Mouse (Mus musculus) liver, postnatal 0 days (tissue): ENCODE measurements around the gene Adtrp. TPM values are rescaled to one million over a fixed set of nuclear protein-coding genes. Genes with fewer than 3 reads are reported as not detected.
A peak's percentile ranks its signal among the peaks of the same experiment; 100 is the strongest.

ENCODE experiments used
- ATAC-seq: fragments of 200-750 bp; cut with Nextera tagmentation; 2 replicates; pipeline ENCODE4 v1.8.0; 2017; ENCODE audit warnings: mild to moderate bottlenecking, moderate library complexity
- DNase-seq: peaks from one replicate; pipeline ENCODE4 v3.0.0-alpha.2; 2016
- H3K27ac ChIP-seq: fragments of 300-500 bp; sonication (generic); 2 replicates; pipeline ENCODE4 v1.5.1; 2014; ENCODE audit warnings: antibody characterized with exemption, moderate library complexity, mild to moderate bottlenecking, low read depth
- H3K27me3 ChIP-seq: fragments of 300-500 bp; sonication (generic); 2 replicates; pipeline ENCODE4 v1.6.1; 2014; ENCODE audit warnings: low read length, control low read depth, mixed read lengths; ENCODE audit not compliant: insufficient read depth
- H3K36me3 ChIP-seq: fragments of 300-500 bp; sonication (generic); replicated peaks from 2 replicates; pipeline ENCODE4 v1.6.1; 2014; ENCODE audit warnings: mild to moderate bottlenecking, control low read depth, low read length, moderate library complexity, mixed read lengths; ENCODE audit not compliant: insufficient read depth
- H3K4me1 ChIP-seq: fragments of 300-500 bp; sonication (generic); 2 replicates; pipeline ENCODE4 v1.6.1; 2014; ENCODE audit warnings: antibody characterized with exemption, mild to moderate bottlenecking, control low read depth; ENCODE audit not compliant: insufficient read depth
- H3K4me2 ChIP-seq: fragments of 300-500 bp; sonication (generic); 2 replicates; pipeline ENCODE4 v1.6.1; 2014; ENCODE audit warnings: low read depth, mild to moderate bottlenecking, low read length, moderate library complexity, mixed read lengths
- H3K4me3 ChIP-seq: fragments of 300-500 bp; sonication (generic); 2 replicates; pipeline ENCODE4 v1.5.1; 2014; ENCODE audit warnings: low read depth, low read length
- H3K9ac ChIP-seq: fragments of 300-500 bp; sonication (generic); replicated peaks from 2 replicates; pipeline ENCODE4 v1.6.1; 2014; ENCODE audit warnings: mild to moderate bottlenecking, moderate library complexity
- H3K9me3 ChIP-seq: fragments of 300-500 bp; sonication (generic); 2 replicates; pipeline ENCODE4 v1.6.1; 2016; ENCODE audit warnings: mild to moderate bottlenecking, control low read depth, low read length, mixed read lengths
- CTCF ChIP-seq: sonication (generic); IDR thresholded peaks from 2 replicates; pipeline ENCODE4 v1.5.1; 2016; ENCODE audit warnings: antibody characterized with exemption, low read depth
- EP300 ChIP-seq: IDR thresholded peaks from 2 replicates; pipeline ENCODE4 v1.6.1; 2016; ENCODE audit warnings: antibody characterized with exemption, low read depth, mild to moderate bottlenecking
- WGBS: fragments of 180-500 bp; shearing (Covaris S2); extraction: QIAGEN DNeasy Blood & Tissue Kit; methylation state at CpG from one replicate; pipeline ENCODE4 v1.1.7; 2014; ENCODE audit not compliant: insufficient replicate concordance; 5-methylcytosine and 5-hydroxymethylcytosine counted together
- polyA plus RNA-seq: library from polyadenylated mRNA; unstranded; fragments of >200 nt; fragmentation: Nextera tagmentation; extraction: Ambion mirVana; gene quantifications from 2 replicates; pipeline ENCODE4 v1.2.1, GENCODE M21; 2015

Gene Adtrp
- polyA plus RNA-seq, 1 experiment from 2014 or later = 94.2 TPM

DNA sequence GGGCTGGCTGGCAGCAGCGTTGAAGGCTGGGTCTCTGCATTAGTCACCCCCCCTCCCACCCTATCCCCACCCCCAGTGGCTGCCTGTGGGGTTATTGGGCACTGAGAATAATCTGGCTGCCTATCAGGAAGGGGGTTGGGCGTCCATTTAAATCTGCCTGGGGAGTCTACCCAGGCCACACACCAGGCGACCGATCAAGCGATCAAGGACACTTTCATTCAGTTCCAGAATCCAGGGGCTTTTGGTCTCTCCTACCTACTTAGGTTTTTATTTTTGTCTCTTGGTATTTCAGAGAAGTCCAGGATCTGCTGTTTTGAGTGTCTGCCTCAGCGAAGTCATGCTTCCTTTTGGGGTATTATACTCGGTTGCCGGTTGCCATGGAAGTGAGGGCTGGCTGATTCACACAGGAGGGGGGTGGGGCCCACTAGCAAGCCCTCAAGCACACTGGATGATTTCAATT, 46.3 kb downstream of the Adtrp start:
- Histone ChIP-seq H3K27me3 (no peaks in the 10 kb centered on the region), H3K4me1 (peaks cover 3% of the 10 kb centered on the region; the same call in 1 of the 2 replicates), H3K27ac (no peak overlapping the region), H3K36me3 (no peaks in the 10 kb centered on the region), H3K4me2 (no peak overlapping the region), H3K9ac (no peak overlapping the region), H3K9me3 (no peaks in the 10 kb centered on the region), H3K4me3 (no peak overlapping the region)
- WGBS = 19% methylated on average over 8 of the region's 8 CpGs
- ATAC-seq (no peak), DNase-seq (no peak)
- TF ChIP-seq CTCF = no peak
- no peak for TF ChIP-seq EP300

DNA sequence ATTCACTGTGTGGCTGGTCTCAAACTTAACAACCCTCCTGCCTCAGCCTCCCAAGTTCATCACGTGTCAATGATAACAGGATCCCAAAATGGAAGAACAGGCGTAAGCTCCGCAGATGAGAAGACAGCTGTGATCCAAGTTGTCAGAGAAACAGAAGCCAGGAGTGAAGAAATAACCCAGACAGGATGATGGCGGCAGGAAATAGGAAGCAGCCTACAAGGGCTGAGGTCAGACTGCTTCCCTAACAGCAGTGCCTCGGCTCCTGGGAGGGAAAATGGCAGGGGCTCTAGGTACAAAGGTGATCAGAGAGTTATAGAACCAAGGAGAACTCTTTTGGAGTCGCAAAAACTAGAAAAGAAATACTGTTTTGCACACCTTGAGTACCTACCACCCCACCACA, 54.6 kb downstream of the Adtrp start:
- DNase-seq (no peak), ATAC-seq (no peak)
- H3K4me2 ChIP-seq = no peak overlapping the region
- H3K4me1 ChIP-seq = peaks cover 6% of the 10 kb centered on the region; the same call in 1 of the 2 replicates
- TF ChIP-seq EP300 (no peak), CTCF (no peak)
- no peak overlapping the region for H3K9ac ChIP-seq
- no peaks in the 10 kb centered on the region for H3K27me3 ChIP-seq
- WGBS = 56% methylated on average over 6 of the region's 6 CpGs
- no peaks in the 10 kb centered on the region for H3K36me3 ChIP-seq
- H3K27ac ChIP-seq = no peak overlapping the region
- no peak overlapping the region for H3K4me3 ChIP-seq
- no peaks in the 10 kb centered on the region for H3K9me3 ChIP-seq

DNA sequence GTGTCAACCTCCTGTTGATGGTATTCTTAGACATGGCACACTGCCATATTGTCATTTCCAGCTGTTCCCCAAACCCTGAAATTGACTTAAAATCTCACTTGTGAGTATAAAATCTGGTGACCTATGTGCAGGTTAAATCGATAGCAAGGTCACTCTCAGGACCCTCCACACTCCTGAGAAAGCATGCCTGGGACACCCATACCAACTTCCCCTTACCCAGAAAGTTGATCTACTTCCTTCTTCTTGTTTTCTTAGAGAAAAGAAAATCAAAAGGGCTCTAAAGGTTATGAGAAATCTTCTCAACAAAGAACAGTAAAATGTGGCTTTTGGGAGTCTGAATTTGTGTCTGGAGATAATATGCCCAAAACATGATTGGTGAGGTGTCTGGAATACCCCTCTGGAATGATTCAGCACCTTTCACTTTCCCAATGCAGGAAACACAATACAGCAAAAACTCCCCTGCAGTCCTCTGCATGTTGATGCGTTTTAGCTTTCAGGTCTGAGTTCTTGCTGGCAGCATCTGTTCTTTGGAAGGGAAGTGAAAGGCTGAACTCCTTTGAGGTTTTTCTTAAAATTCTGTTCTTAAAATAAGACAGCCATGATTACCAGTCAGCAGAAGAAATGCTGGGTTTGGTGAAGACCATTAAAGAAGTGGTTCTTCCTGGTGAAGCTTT, 59.5 kb downstream of the Adtrp start:
- TF ChIP-seq CTCF (no peak), EP300 (no peak)
- H3K4me2 ChIP-seq = 0 out of 2 replicates have a peak overlapping the region, but pooled peaks have one; percentile 22
- H3K4me1 ChIP-seq = peaks cover 11% of the 10 kb centered on the region
- peak overlapping the region; percentile 3; the same call in 1 of the 2 replicates for H3K27ac ChIP-seq
- H3K9me3 ChIP-seq = no peaks in the 10 kb centered on the region
- H3K4me3 ChIP-seq = no peak overlapping the region
- no peaks in the 10 kb centered on the region for H3K27me3 ChIP-seq
- H3K9ac ChIP-seq = no peak overlapping the region
- WGBS = 34% methylated on average over 2 of the region's 2 CpGs
- no peaks in the 10 kb centered on the region for H3K36me3 ChIP-seq
- DNase-seq = no peak
- ATAC-seq = no peak

DNA sequence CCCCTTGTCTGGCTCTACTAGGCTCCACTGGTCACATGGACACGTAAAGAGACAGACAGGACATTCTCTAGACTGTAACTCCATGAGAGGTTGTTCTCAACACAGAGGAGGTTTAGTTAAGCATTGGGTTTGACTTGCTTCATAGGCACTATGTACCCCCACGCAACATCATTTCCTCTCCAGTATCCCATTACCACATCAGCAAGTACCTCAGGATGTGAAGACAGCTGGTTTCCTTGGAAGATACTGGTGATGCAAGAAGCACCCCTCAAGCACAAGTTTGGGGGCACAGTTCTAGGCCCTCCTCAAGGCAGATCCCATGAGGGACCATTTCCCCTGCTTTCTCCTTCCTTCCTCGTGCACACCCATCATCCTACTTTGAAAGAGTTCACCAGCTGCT, 60.8 kb downstream of the Adtrp start:
- Histone ChIP-seq H3K36me3 (no peaks in the 10 kb centered on the region), H3K9me3 (no peaks in the 10 kb centered on the region), H3K27me3 (no peaks in the 10 kb centered on the region), H3K4me3 (no peak overlapping the region), H3K27ac (no peak overlapping the region), H3K4me1 (peaks cover 11% of the 10 kb centered on the region), H3K9ac (no peak overlapping the region), H3K4me2 (no peak overlapping the region)
- no peak for DNase-seq
- TF ChIP-seq EP300 = no peak
- no peak for TF ChIP-seq CTCF
- no peak for ATAC-seq
- WGBS = 53% methylated on average over 3 of the region's 3 CpGs

DNA sequence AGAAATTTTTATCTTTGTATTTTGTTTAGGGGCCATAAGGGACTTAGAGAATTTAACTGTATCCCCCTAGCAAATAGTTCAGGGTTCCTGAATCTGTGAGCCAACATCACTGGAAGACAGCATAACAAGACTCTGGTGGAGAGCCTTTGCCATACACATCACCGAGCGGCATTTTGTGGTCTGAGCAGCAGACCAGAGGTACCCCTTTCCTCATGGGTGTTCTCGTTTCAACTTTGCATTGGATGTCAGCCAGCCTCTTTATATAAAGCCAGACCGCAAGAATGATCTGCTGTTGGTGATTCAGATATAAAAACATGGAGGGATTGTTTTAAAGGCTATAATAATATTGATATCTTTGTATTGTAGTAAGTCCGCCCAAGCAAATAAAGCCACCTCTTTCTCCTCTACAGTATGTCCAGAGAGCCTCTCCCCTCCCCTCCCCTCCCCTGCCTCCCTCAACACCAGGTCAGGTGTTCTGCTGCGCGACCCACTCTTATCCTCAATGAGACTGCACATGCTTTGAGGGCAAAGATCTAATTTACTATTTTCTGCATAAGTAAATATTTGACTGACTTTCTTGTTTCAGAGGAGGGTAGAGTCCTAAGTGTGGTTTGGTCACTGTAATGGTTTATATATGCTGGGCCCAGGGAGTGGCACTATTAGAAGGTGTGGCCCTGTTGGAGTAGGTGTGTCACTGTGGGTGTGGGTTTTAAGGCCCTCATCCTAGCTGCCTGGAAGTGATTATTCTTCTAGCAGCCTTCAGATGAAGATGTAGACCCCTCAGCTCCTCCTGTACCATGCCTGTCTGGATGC, 62.4 kb downstream of the Adtrp start:
- no peaks in the 10 kb centered on the region for H3K9me3 ChIP-seq
- no peak for DNase-seq
- H3K36me3 ChIP-seq = no peaks in the 10 kb centered on the region
- H3K27me3 ChIP-seq = no peaks in the 10 kb centered on the region
- H3K9ac ChIP-seq = no peak overlapping the region
- H3K4me2 ChIP-seq = no peak overlapping the region
- WGBS = 79% methylated on average over 7 of the region's 7 CpGs
- ATAC-seq = no peak
- no peak for TF ChIP-seq EP300
- peaks cover 11% of the 10 kb centered on the region for H3K4me1 ChIP-seq
- no peak overlapping the region for H3K27ac ChIP-seq
- H3K4me3 ChIP-seq = no peak overlapping the region

DNA sequence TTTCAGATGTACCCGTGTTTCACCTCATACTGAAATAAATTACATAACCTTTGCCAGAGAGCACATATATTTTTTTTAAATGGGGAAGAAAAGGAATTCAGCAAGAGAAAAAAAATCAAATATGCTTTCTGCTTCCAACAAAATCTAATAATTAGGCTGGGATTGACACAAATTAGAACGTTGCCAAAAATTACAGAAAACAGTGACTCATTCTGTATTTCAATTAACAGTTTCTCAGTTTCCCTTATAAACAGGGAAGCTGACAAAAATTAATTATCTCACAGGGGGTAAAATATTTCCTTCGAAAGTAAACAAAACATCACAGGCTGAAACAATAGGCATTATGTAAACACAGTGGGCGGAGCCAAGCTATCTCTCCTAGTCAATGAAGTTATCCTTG, 67.2 kb downstream of the Adtrp start:
- H3K4me3 ChIP-seq = no peak overlapping the region
- no peak overlapping the region for H3K27ac ChIP-seq
- H3K36me3 ChIP-seq = no peaks in the 10 kb centered on the region
- no peak overlapping the region for H3K4me2 ChIP-seq
- no peaks in the 10 kb centered on the region for H3K9me3 ChIP-seq
- no peak for DNase-seq
- 72% methylated on average over 4 of the region's 4 CpGs for whole genome bisulfite sequencing
- TF ChIP-seq EP300 (no peak), CTCF (no peak)
- no peak for ATAC-seq
- no peak overlapping the region for H3K9ac ChIP-seq
- H3K4me1 ChIP-seq = no peaks in the 10 kb centered on the region
- H3K27me3 ChIP-seq = no peaks in the 10 kb centered on the region
